Mouse (Mus musculus) right cerebral cortex, adult 2 months (tissue): Measurements from ENCODE around the gene 1700023F06Rik.
"Not testable (repeated sequence)": the region's sequence is repeated elsewhere in the genome, so short reads cannot be mapped to it uniquely, and the experiment has no call there.

Source experiments
- DNase-seq, 2 experiments: peaks; one replicate each; pipeline ENCODE4 v3.0.0; 2021 to 2022; ENCODE audit warnings: low spot score in 2 of 2

1700023F06Rik gene

DNA sequence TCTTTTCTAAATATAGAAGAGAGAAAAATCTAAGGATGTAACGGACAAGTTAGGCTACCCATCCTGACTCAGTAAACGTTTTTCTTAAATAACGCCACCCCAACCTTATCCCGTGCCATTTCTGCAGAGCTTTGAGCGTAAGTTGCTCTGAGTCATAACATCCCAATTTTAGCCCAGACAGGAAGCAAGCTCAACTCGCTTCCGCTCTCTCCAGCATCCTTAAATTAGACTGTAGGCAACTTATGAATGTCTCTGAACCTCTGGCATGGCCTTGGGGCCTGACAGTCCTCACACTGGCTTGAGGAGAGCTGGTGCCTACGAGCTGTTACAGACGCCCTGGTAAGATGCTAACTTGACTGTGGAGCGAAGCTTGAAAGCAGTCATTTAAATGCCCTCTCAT, 15.1 kb upstream of the 1700023F06Rik start:
- peak; percentile 50 to 60 for DNase-seq

DNA sequence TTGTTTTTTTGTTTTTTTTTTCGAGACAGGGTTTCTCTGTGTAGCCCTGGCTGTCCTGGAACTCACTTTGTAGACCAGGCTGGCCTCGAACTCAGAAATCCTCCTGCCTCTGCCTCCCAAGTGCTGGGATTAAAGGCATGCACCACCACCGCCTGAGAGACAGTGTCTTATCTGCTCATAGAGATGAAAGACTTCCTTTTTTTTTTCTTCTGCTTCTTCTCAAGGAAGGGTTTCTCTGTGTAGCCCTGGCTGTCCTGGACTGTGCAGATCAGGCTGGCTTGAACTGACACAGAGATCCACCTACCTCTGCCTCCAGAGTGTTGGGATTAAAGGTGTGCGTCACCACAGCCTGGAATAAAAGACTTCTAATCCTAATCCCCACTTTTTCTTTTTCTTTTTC, 14.4 kb upstream of the 1700023F06Rik start:
- not testable (repeated sequence) for DNase-seq

DNA sequence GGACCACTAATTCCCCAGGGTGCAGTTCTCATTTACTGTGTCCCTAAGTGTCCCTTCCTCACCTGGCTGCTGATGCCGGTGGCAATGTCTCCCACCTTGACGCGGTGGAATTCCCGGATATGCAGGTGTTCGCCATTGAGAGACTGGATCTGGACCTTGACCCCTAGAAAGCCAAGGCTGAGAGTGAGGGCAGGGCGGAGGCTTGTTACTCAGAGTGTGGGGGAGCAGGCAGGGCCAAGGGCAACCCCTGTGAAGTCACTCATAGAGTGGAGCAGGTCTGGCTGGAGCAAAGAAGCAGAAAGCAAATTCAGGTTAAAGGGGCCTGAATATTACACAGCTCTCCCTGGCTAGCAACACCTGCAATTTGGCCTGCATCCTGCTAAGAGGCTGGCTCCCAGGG, 13.1 kb upstream of the 1700023F06Rik start:
- DNase-seq = no peak

GRCm38 (mm10) chr11:103219995-103220394, 11.6 kb upstream of the 1700023F06Rik start:
- DNase-seq = no peak

DNA sequence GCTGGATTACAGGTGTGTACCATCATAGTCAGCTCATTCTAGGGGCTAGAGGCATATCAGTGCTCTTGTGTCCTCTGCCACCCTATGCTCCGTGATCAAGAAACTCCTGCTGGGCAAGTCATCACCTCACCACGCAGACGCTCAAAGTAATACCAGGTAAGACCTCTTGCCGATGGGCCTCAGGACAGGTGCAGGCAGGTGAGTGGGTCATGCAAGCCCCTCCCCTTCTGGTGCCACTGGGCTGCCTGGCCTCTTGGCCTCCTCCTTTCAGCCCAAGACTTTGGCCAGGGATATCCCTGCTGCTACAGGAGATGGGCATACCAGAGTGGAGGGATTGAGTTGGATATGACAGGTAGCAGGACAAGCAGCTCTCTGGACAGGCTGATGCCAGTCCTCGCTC, 10.9 kb upstream of the 1700023F06Rik start:
- no peak for DNase-seq

- no peak for DNase-seq
Observed at GRCm38 (mm10) chr11:103218517-103218901, 10.2 kb upstream of the 1700023F06Rik start.

GRCm38 (mm10) chr11:103217790-103218516, 9.6 kb upstream of the 1700023F06Rik start, which contains the start of gene Spata32:
Gene Spata32, minus strand, starts transcription at chr11:103218432.
- DNase-seq = peak; percentile 73 to 77

DNA sequence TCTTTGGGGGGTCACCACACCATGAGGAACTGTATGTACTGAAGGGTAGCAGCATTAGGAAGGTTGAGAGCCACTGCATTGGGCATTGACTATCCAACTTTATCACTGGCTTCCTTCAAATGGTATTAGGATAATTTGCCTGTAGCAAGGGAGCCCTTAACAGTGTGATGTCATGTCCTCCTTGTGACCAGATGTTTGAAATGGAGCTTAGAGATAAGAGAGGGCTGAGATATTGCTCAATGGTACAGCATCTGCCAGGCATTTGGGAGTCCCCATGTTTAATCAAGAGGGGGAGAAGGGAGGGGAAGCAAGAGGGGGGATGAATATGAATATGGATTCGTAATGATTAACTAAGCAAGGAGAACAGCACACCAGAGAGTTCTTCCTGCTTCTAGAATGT, 7.0 kb upstream of the 1700023F06Rik start:
- DNase-seq = no peak

- no peak for DNase-seq
Observed at GRCm38 (mm10) chr11:103213712-103214111, 5.4 kb upstream of the 1700023F06Rik start.

GRCm38 (mm10) chr11:103210291-103210690, 1.9 kb upstream of the 1700023F06Rik start:
- no peak for DNase-seq

GRCm38 (mm10) chr11:103206203-103206602, 2.2 kb downstream of the 1700023F06Rik start:
- no peak for DNase-seq

DNA sequence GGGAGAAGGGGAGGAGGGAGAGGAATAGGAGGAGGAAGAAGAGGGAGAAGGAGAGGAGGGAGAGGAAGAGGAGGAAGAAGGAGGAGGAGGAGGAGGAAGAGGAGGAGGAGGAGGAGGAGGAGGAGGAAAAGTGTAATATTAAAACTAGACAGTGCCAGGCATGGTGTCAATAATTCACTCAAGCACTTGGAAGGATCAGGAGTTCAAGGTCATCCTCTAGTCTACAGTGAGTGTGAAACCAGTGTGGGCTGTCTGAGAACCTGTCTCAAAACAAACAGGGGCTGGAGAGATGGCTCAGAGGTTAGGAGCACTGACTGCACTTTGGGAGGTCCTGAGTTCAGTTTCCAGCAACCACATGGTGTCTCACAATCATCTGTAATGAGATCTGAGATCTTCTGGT, 6.0 kb downstream of the 1700023F06Rik start:
- no peak for DNase-seq

GRCm38 (mm10) chr11:103201664-103202063, 6.7 kb downstream of the 1700023F06Rik start:
- DNase-seq = peak; percentile 79 to 84

DNA sequence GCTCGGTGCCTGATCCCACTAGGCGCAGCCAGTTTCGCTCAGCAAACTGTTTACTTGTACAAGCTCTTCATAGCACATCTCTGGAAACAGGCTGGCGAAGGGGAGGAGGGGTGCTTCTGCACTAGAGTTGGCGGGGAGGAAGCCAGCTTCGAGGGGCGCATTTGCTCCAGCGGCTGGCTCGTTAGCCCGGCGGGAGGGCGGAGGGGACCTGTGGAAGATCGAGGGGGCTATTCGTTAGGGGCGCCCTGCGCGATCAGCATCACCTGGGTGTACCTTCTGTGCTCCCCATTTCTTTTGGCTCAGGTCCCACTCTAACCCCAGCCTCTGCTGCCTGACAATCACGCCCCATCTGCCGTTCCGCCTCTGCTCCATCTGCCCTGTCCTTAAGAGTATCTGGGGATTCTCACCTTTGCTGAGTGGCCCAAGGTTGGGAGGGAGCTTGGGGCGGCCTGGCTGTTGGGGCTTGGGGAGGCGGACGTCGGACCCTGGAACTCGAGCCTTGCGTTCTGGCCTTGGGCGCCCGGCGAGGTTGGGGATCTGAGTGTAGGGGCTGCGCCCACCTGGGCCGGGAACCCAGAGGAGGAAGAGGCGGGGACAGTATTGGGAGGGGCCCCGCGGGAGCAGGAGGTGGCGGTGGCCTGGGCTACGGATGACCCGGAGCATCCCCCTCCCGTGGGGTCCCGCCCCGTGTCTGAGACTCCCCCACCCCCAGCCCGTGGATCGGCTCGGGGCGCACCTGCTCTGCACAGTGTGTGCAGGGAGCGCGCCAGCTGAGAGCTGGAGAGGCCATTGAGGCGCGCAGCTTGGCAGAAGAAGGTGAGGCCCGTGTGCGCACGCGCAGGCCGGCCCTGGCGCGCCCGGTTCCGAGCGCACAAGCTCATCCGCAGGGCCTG, 9.2 kb downstream of the 1700023F06Rik start:
- peak; percentile 86 for DNase-seq

GRCm38 (mm10) chr11:103198339-103198738, 10.0 kb downstream of the 1700023F06Rik start:
- no peak for DNase-seq

DNA sequence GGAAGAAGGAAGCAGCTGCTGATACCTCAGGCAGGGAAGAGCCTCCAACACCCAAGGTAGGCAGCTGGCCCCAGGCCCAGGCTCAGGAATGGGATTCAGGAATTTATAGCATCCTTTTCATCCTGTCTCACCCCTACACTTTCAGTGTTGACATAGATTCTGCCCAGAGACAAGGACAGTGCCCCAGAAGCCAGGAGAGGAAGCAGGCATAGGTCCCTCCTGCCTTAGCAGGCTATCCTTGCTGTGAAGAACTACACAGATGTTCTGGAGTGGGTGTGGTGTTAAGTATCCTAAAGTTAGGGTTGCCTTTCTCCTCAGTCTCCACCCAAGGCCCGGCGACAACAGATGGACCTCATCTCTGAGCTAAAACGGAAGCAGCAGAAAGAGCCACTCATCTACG, 11.0 kb downstream of the 1700023F06Rik start:
- peak in 1 of 2 experiments; percentile 71 for DNase-seq

GRCm38 (mm10) chr11:103195656-103196055, 12.7 kb downstream of the 1700023F06Rik start:
- DNase-seq = peak in 1 of 2 experiments; percentile 39

DNA sequence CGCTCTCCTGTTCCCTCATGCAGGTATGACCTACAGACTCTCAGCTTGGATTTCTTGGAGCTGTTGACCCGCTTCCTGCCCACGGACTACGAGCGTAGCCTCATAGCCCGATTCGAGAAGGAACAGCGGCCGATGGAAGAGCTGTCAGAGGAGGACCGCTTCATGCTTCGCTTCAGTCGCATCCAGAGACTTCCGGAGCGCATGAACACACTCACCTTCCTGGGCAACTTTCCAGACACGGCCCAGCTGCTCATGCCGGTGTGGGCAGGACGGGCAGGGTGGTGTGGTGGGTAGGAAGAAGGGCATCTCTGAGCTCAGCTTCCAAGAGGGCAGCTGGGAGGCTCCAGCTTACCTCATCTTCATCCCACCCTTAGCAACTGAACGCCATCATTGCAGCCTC, 13.1 kb downstream of the 1700023F06Rik start:
- peak in 1 of 2 experiments; percentile 56 for DNase-seq

DNA sequence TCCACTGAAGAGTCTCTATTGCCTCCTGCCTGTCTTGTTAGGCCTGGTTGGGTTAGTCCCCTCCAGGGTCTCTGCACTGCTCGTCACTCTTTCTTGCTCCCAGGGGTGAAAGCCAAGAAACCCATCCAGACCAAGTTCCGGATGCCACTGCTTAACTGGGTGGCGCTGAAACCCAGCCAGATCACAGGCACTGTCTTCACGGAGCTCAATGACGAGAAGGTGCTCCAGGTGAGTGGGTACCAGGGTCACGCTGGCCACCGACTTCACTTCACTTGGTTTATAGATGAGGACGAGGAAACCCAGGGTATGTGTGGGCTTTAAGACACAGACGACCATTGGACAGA, 14.6 kb downstream of the 1700023F06Rik start:
- DNase-seq = no peak

- DNase-seq = peak; percentile 78 to 79
Observed at GRCm38 (mm10) chr11:103192956-103193824, 15.2 kb downstream of the 1700023F06Rik start.

DNA sequence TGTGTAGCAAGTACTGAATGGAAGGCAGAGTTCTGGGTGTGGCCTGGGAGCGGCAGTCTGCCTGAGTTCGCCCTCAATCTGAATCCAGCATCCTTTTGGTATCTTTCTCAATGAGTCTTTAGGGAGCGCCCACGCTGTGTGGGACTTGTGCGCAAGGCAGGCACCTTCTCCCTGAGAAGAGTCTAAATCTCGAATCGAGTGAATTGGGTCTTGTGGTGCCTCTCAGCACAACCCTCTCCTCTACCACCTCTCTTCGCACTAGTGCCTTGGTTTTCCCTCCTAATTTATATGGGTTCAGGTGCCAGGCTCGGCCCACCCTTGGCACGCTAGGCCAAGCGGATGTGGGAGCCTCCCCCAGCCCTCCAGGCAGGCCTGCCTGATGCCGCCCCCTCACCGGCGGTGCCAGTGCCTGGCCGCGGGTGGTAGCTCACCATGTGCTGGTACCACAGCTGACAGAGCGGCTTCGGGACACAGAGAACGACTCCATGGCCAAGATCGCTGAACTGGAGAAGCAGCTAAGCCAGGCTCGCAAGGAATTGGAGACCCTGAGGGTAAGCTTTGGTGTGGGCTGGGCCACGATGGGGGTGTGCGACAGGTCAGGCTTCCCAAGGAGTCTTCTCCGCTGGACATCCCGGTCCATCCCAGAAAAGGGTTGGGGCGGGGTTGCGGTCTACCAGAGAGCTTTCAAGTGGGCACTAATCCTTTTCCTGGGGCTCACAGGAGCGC, 16.0 kb downstream of the 1700023F06Rik start:
- DNase-seq = peak; percentile 78 to 88
